Mouse (Mus musculus): Measurements from ENCODE around the gene Rpl36a. TPM values are rescaled to one million over a fixed set of nuclear protein-coding genes. Genes with fewer than 3 reads are reported as not detected.
A peak's percentile ranks its signal among the peaks of the same experiment; 100 is the strongest.

Gene Rpl36a
- total and polyA plus RNA-seq, 3 experiments = 151 to 2,840 (median 621) TPM

DNA sequence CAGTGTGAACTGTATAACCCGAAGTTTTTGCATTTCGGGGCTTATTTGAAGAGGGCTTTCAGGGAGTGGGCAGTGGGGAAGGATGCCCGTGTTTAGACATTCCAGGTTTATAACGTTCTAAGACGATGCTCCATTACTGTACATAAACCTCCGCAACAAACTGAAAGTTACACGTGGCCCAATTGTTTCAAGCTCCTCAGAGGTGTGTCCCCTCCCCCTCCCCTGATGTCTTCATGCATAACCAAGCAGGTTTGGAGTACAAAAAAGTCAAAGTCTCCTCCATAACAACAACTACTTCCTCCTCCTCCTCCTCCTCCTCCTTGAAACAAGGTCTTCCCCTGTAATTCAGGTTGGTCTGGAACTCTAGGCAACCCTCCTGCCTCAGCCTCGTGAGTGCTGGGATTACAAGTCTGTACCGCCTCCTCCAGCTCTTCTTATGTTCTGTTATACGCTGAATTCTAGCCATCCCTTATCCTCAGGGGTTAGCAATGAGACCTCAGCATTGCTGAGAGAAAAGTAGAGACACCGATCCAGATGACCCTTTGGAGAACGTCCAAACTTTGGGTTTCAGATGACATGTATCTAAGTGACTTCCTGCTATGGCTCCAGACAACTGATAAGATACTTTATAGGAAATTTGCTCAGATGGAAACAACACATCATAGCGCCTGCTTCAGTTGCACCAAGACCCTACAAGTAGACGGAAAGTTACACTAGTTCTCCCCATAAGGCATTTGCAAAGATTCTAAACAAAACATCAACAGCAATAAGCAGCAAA is 4.7 kb upstream of the Rpl36a start:
- H3K27me3 ChIP-seq (ENCODE audit: insufficient read depth, low read length) = no peaks in the 10 kb centered on the region
- ATAC-seq (ENCODE audit: extremely low read depth, insufficient number of reproducible peaks, low FRiP score, poor library complexity, severe bottlenecking) (no peak), DNase-seq (ENCODE audit: low spot score) (no peak)
- H3K4me3 ChIP-seq (ENCODE audit: low read depth, low read length) = no peak overlapping the region; the same call in 1 of the 2 replicates
- TF ChIP-seq GATA1 (IDR thresholded peaks at IDR 0.05; ENCODE audit: borderline replicate concordance, low read length) (no peak), GATA2 (IDR thresholded peaks at IDR 0.05; ENCODE audit: borderline replicate concordance, low read depth, low read length) (no peak), CTCF (IDR thresholded peaks at IDR 0.05; ENCODE audit: low read depth, low read length) (no peak), POLR2AphosphoS5 (IDR thresholded peaks at IDR 0.05; ENCODE audit: insufficient replicate concordance, low read depth, low read length) (no peak), TAL1 (conservative IDR thresholded peaks at IDR 0.05; ENCODE audit: low read depth, low read length) (no peak)
- H3K9me3 ChIP-seq (replicated peaks) = no peaks in the 10 kb centered on the region
- H3K4me1 ChIP-seq (ENCODE audit: insufficient read depth, low read depth, low read length) = peaks cover 47% of the 10 kb centered on the region
- peaks cover 14% of the 10 kb centered on the region for H3K36me3 ChIP-seq (replicated peaks)

GRCm38 (mm10) chrX:134582270-134582669 is 3.2 kb upstream of the Rpl36a start:
- H3K9me3 ChIP-seq (replicated peaks) = no peaks in the 10 kb centered on the region
- H3K36me3 ChIP-seq (replicated peaks) = peaks cover 16% of the 10 kb centered on the region
- peak overlapping the region; percentile 73 for H3K4me3 ChIP-seq (ENCODE audit: low read depth, low read length)
- no peak for ATAC-seq (ENCODE audit: extremely low read depth, insufficient number of reproducible peaks, low FRiP score, poor library complexity, severe bottlenecking)
- no peak for DNase-seq (ENCODE audit: low spot score)
- H3K27me3 ChIP-seq (ENCODE audit: insufficient read depth, low read length) = no peaks in the 10 kb centered on the region
- TF ChIP-seq POLR2AphosphoS5 (IDR thresholded peaks at IDR 0.05; ENCODE audit: insufficient replicate concordance, low read depth, low read length) (no peak), TAL1 (conservative IDR thresholded peaks at IDR 0.05; ENCODE audit: low read depth, low read length) (no peak), GATA1 (IDR thresholded peaks at IDR 0.05; ENCODE audit: borderline replicate concordance, low read length) (no peak), GATA2 (IDR thresholded peaks at IDR 0.05; ENCODE audit: borderline replicate concordance, low read depth, low read length) (no peak), CTCF (IDR thresholded peaks at IDR 0.05; ENCODE audit: low read depth, low read length) (no peak)
- H3K4me1 ChIP-seq (ENCODE audit: insufficient read depth, low read depth, low read length) = peaks cover 45% of the 10 kb centered on the region

GRCm38 (mm10) chrX:134582888-134583669 is 2.4 kb upstream of the Rpl36a start, which contains the start of gene Btk:
Gene Btk (minus strand): TSS chrX:134583570.
- ATAC-seq (ENCODE audit: extremely low read depth, insufficient number of reproducible peaks, low FRiP score, poor library complexity, severe bottlenecking) (peak; percentile 22; the same call in 1 of the 2 replicates), DNase-seq (ENCODE audit: low spot score) (no peak)
- Histone ChIP-seq H3K27me3 (ENCODE audit: insufficient read depth, low read length) (no peaks in the 10 kb centered on the region), H3K4me3 (ENCODE audit: low read depth, low read length) (peak within 1 kb of the TSS; percentile 73), H3K4me1 (ENCODE audit: insufficient read depth, low read depth, low read length) (peaks cover 45% of the 10 kb centered on the region), H3K9me3 (replicated peaks) (no peaks in the 10 kb centered on the region), H3K36me3 (replicated peaks) (peaks cover 16% of the 10 kb centered on the region)
- TF ChIP-seq GATA2 (IDR thresholded peaks at IDR 0.05; ENCODE audit: borderline replicate concordance, low read depth, low read length) (no peak), POLR2AphosphoS5 (IDR thresholded peaks at IDR 0.05; ENCODE audit: insufficient replicate concordance, low read depth, low read length) (no peak), GATA1 (IDR thresholded peaks at IDR 0.05; ENCODE audit: borderline replicate concordance, low read length) (no peak), TAL1 (conservative IDR thresholded peaks at IDR 0.05; ENCODE audit: low read depth, low read length) (no peak), CTCF (IDR thresholded peaks at IDR 0.05; ENCODE audit: low read depth, low read length) (no peak)

GRCm38 (mm10) chrX:134586447-134586846 is 993 bp downstream of the Rpl36a start:
- peaks cover 25% of the 10 kb centered on the region for H3K36me3 ChIP-seq (replicated peaks)
- H3K4me3 ChIP-seq (ENCODE audit: low read depth, low read length) = peak overlapping the region; percentile 77
- no peaks in the 10 kb centered on the region for H3K9me3 ChIP-seq (replicated peaks)
- TF ChIP-seq GATA1 (IDR thresholded peaks at IDR 0.05; ENCODE audit: borderline replicate concordance, low read length) (no peak), GATA2 (IDR thresholded peaks at IDR 0.05; ENCODE audit: borderline replicate concordance, low read depth, low read length) (no peak), POLR2AphosphoS5 (IDR thresholded peaks at IDR 0.05; ENCODE audit: insufficient replicate concordance, low read depth, low read length) (no peak), CTCF (IDR thresholded peaks at IDR 0.05; ENCODE audit: low read depth, low read length) (no peak), TAL1 (conservative IDR thresholded peaks at IDR 0.05; ENCODE audit: low read depth, low read length) (no peak)
- H3K27me3 ChIP-seq (ENCODE audit: insufficient read depth, low read length) = no peaks in the 10 kb centered on the region
- H3K4me1 ChIP-seq (ENCODE audit: insufficient read depth, low read depth, low read length) = peaks cover 34% of the 10 kb centered on the region
- no peak for ATAC-seq (ENCODE audit: extremely low read depth, insufficient number of reproducible peaks, low FRiP score, poor library complexity, severe bottlenecking)
- no peak for DNase-seq (ENCODE audit: low spot score)

- no peaks in the 10 kb centered on the region for H3K9me3 ChIP-seq (replicated peaks)
- H3K27me3 ChIP-seq (ENCODE audit: insufficient read depth, low read length) = no peaks in the 10 kb centered on the region
- DNase-seq (ENCODE audit: low spot score) (no peak), ATAC-seq (ENCODE audit: extremely low read depth, insufficient number of reproducible peaks, low FRiP score, poor library complexity, severe bottlenecking) (no peak)
- peaks cover 24% of the 10 kb centered on the region for H3K4me1 ChIP-seq (ENCODE audit: insufficient read depth, low read depth, low read length)
- H3K36me3 ChIP-seq (replicated peaks) = peaks cover 32% of the 10 kb centered on the region
- TF ChIP-seq CTCF (IDR thresholded peaks at IDR 0.05; ENCODE audit: low read depth, low read length) (no peak), GATA1 (IDR thresholded peaks at IDR 0.05; ENCODE audit: borderline replicate concordance, low read length) (no peak), POLR2AphosphoS5 (IDR thresholded peaks at IDR 0.05; ENCODE audit: insufficient replicate concordance, low read depth, low read length) (no peak), GATA2 (IDR thresholded peaks at IDR 0.05; ENCODE audit: borderline replicate concordance, low read depth, low read length) (no peak), TAL1 (conservative IDR thresholded peaks at IDR 0.05; ENCODE audit: low read depth, low read length) (no peak)
- H3K4me3 ChIP-seq (ENCODE audit: low read depth, low read length) = peak overlapping the region; percentile 16; the same call in 1 of the 2 replicates
These were observed 2.8 kb downstream of the Rpl36a start for GRCm38 (mm10) chrX:134588261-134588660.

DNA sequence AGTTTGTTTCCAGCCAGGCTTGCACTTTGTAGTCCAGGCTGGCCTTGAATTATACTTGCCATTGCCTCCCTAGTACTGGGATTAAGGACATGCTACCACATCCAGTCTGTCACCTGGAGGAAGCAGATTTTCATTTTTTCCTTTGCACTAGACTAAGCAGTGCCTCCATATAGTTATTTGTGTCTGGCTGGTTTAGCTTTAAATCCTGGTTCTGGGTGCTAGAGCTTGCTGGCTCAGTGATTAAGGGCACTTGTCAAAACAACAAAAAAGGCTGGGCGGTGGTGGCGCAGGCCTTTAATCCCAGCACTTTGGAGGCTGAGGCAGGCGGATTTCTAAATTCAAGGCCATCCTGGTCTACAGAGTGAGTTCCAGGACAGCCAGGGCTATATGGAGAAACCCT is 3.5 kb downstream of the Rpl36a start:
- Histone ChIP-seq H3K27me3 (ENCODE audit: insufficient read depth, low read length) (no peaks in the 10 kb centered on the region), H3K4me1 (ENCODE audit: insufficient read depth, low read depth, low read length) (peaks cover 17% of the 10 kb centered on the region), H3K36me3 (replicated peaks) (peaks cover 35% of the 10 kb centered on the region), H3K4me3 (ENCODE audit: low read depth, low read length) (no peak overlapping the region), H3K9me3 (replicated peaks) (no peaks in the 10 kb centered on the region)
- no peak for ATAC-seq (ENCODE audit: extremely low read depth, insufficient number of reproducible peaks, low FRiP score, poor library complexity, severe bottlenecking)
- no peak for TF ChIP-seq CTCF (IDR thresholded peaks at IDR 0.05; ENCODE audit: low read depth, low read length)
- TF ChIP-seq TAL1 (conservative IDR thresholded peaks at IDR 0.05; ENCODE audit: low read depth, low read length) = no peak
- TF ChIP-seq GATA1 (IDR thresholded peaks at IDR 0.05; ENCODE audit: borderline replicate concordance, low read length) = no peak
- no peak for TF ChIP-seq POLR2AphosphoS5 (IDR thresholded peaks at IDR 0.05; ENCODE audit: insufficient replicate concordance, low read depth, low read length)
- TF ChIP-seq GATA2 (IDR thresholded peaks at IDR 0.05; ENCODE audit: borderline replicate concordance, low read depth, low read length) = no peak
- DNase-seq (ENCODE audit: low spot score) = no peak

Measured in G1E (cell line).